Mouse (Mus musculus): Measurements from ENCODE around the gene Klhl3. TPM values are rescaled to one million over a fixed set of nuclear protein-coding genes. Genes with fewer than 3 reads are reported as not detected.

The Klhl3 gene
- total RNA-seq, 2 experiments from 2014 or later, result 0.61 to 0.86 TPM

- DNase-seq (ENCODE audit: low spot score in 2 of 2), result no peak
These were observed 135.7 kb downstream of the Klhl3 start for GRCm38 (mm10) chr13:57977721-57978120.

DNA sequence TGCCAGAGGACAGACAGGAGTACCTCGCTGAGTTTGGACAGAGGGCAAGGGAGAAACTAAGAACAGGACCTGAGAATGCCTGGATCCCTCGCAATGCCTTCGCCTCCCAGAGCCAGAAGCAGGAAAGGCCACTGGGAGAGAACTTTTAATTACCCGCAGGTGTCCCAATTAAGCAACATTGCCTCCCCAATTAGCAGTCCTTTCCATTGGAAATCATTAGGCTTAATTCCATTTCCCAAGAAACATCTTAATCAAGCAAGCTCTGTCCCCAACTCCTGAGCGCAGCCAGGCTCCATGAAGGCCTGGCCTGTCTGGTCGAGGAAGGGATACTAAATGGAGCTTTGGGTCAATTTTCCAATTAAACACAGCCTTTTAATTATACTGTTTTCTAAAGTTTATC, 147.7 kb downstream of the Klhl3 start:
- no peak for DNase-seq (ENCODE audit: low spot score in 2 of 2)

DNA sequence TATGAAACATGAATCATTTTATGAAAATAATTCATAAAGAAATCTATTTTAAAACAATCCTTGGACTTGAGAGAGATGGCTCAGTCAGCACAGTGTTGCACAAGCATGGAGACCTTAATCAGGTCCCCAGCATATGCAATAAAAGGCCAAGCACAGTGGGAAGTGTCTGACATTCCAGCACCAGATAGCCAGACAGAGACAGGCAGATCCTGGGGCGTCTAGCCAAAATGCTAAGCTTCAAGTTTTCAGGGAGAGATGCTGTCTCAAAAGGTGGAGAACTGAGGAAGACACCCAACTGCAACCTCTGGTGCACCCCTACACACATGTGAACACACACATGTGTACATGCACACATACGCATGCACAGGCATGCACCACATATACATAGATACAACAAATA, 153.1 kb downstream of the Klhl3 start:
- DNase-seq (ENCODE audit: low spot score in 2 of 2), result no peak

GRCm38 (mm10) chr13:57959806-57960205, 153.6 kb downstream of the Klhl3 start:
- no peak for DNase-seq (ENCODE audit: low spot score in 2 of 2)

Small RNA genes within 50 kb of the gene (microRNA-seq; reads per million reads assigned to microRNA genes)
- gene Mir874 (ENCODE audit: borderline number of aligned reads in 2 of 2), result 265 to 375 reads per million in 2 experiments

Other genes with a start within 250 kb of the Klhl3 start
- gene Spock1, start 205.3 kb downstream of the Klhl3 start, total RNA-seq (2021), result 10 to 100 TPM in 1 of 2 experiments, 1 to 10 TPM in 1; 9.4 to 10.9 TPM
- 100 to 1,000 TPM in 1 of 2 experiments, 10 to 100 TPM in 1; 95.7 to 111 TPM for gene Hnrnpa0, start 15.0 kb upstream of the Klhl3 start, total RNA-seq (2021)
- gene Idnk, start 44.1 kb upstream of the Klhl3 start, total RNA-seq (2021), result 10 to 100 TPM; 59.7 to 65.5 TPM
- gene Ubqln1, start 102.1 kb upstream of the Klhl3 start, total RNA-seq (2021), result 100 to 1,000 TPM; 151 to 156 TPM
- gene Gkap1, start 162.1 kb upstream of the Klhl3 start, total RNA-seq (2021), result 10 to 100 TPM; 54.5 to 83.4 TPM
- under 1 TPM; 0.70 to 0.90 TPM for gene Kif27, start 245.5 kb upstream of the Klhl3 start, total RNA-seq (2021)